Mouse (Mus musculus): ENCODE data around the gene Met. TPM values are rescaled to one million over a fixed set of nuclear protein-coding genes. Genes with fewer than 3 reads are reported as not detected.

Met gene
- polyA plus RNA-seq, 1 experiment = 0.35 TPM

DNA sequence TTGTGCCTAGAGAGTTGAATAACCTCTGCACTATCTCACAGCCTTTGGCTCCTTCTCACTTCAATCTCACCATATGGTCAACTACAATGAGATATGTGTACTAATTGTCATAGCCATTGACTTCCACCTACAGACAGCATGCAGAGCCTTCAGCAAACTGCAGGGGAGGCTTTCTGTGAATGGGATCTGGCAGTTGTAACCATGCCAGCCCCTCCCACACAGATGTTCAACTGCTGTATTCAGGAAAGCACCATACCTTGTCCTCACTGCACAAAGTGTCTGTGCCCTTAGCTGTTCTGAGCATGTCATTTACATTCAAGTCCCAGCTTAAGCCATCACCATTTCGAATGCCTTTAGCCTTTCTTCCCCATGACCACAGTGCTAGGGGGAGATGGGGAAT is 14.2 kb downstream of the Met start:
- Histone ChIP-seq H3K4me3 (ENCODE audit: control insufficient read depth, low read depth, low read length) (no peak overlapping the region), H3K27me3 (ENCODE audit: control insufficient read depth, insufficient read depth, low read length) (no peaks in the 10 kb centered on the region), H3K36me3 (ENCODE audit: control insufficient read depth, insufficient read depth, low read length) (no peaks in the 10 kb centered on the region), H3K27ac (ENCODE audit: control insufficient read depth, insufficient read depth, low read depth, low read length) (no peak overlapping the region), H3K4me1 (ENCODE audit: control insufficient read depth, insufficient read depth, low read length) (no peaks in the 10 kb centered on the region)
- no peak for TF ChIP-seq POLR2A (IDR thresholded peaks at IDR 0.05; ENCODE audit: control insufficient read depth, low read depth, low read length)
- no peak for TF ChIP-seq CTCF (IDR thresholded peaks at IDR 0.05; ENCODE audit: control insufficient read depth, insufficient read depth, insufficient replicate concordance, low read depth, low read length)

DNA sequence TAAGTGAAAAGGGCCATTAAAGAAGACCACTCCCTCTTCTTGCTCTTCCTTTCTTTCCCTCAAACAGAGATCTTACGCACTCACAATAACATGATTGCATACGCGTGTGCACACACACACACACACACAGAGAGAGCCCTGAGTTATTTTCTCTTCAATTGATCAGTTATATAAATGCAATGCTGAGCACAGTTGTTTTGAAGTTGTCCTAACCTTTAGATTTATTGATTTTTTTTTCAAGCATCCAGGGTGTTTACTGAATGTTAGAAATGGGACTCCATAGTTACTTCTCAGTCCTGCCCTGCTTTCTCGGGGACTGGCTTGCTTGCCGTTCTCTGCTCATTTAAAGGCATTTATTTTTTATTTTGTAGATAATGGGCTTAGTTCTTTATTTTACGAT is 14.7 kb downstream of the Met start:
- Histone ChIP-seq H3K4me1 (ENCODE audit: control insufficient read depth, insufficient read depth, low read length) (no peaks in the 10 kb centered on the region), H3K36me3 (ENCODE audit: control insufficient read depth, insufficient read depth, low read length) (no peaks in the 10 kb centered on the region)

DNA sequence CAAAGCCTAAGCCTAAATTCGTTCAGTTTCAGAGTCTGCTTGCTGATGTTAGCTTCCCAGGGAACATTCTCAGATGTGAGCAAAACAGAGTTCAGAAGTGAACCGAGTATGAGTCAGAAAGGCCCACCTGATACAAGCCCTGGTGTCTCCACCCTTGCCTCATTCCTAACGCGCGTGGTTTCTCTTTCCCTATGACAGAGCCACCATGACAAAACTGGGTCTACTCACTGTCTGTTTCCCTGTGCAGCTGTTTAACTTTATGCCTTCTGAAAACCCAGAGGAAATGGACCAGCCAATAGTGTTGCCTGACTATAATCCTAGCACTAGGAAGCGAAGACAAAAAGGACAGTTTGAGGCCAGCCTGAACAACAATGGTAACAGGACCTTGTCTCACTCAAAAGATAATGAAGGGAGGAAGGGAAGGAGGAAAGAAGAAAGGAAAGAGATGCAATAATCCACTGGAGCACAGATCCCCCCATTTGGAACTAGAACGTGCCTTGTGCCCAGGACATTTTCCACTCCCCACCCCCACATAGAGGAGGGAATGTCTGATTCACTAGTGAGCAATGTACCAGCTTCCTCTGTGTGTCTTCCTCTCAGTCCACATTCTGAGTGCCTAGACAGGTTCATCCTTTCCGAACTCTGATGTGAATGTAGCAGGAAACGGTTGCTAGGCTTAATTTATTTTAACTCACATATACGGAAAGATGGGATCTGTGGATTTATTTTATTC is 15.4 kb downstream of the Met start:
- Histone ChIP-seq H3K27me3 (ENCODE audit: control insufficient read depth, insufficient read depth, low read length) (no peaks in the 10 kb centered on the region), H3K27ac (ENCODE audit: control insufficient read depth, insufficient read depth, low read depth, low read length) (no peak overlapping the region), H3K36me3 (ENCODE audit: control insufficient read depth, insufficient read depth, low read length) (no peaks in the 10 kb centered on the region), H3K4me3 (ENCODE audit: control insufficient read depth, low read depth, low read length) (no peak overlapping the region), H3K4me1 (ENCODE audit: control insufficient read depth, insufficient read depth, low read length) (no peaks in the 10 kb centered on the region)
- no peak for TF ChIP-seq CTCF (IDR thresholded peaks at IDR 0.05; ENCODE audit: control insufficient read depth, insufficient read depth, insufficient replicate concordance, low read depth, low read length)

More for the DNA sequence above, 14.7 kb downstream of the Met start:
- Histone ChIP-seq H3K27ac (ENCODE audit: control insufficient read depth, insufficient read depth, low read depth, low read length) (no peak overlapping the region), H3K4me3 (ENCODE audit: control insufficient read depth, low read depth, low read length) (no peak overlapping the region), H3K27me3 (ENCODE audit: control insufficient read depth, insufficient read depth, low read length) (no peaks in the 10 kb centered on the region)
- no peak for TF ChIP-seq CTCF (IDR thresholded peaks at IDR 0.05; ENCODE audit: control insufficient read depth, insufficient read depth, insufficient replicate concordance, low read depth, low read length)
- no peak for TF ChIP-seq POLR2A (IDR thresholded peaks at IDR 0.05; ENCODE audit: control insufficient read depth, low read depth, low read length)

DNA sequence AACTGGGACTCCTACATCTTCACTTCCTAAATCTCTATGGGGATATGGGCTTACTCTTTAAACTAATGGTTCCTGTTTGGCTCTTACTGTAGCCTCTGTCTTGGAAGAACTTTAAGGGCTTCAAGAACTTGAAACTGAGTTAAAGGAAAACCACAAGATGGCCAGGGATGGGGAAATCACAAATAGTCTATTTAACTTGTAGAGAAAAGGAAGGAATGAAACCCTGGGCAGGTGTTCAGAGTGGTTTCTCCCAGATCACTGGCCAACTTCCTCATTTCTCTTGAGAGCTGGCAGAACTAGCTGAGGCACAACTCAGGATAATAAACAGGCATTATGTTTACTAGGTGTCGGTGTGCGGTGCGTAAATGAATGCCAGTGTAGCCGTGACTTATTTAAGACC is 17.5 kb downstream of the Met start:
- no peaks in the 10 kb centered on the region for H3K27me3 ChIP-seq (ENCODE audit: control insufficient read depth, insufficient read depth, low read length)
- no peaks in the 10 kb centered on the region for H3K4me1 ChIP-seq (ENCODE audit: control insufficient read depth, insufficient read depth, low read length)
- TF ChIP-seq CTCF (IDR thresholded peaks at IDR 0.05; ENCODE audit: control insufficient read depth, insufficient read depth, insufficient replicate concordance, low read depth, low read length) (no peak), POLR2A (IDR thresholded peaks at IDR 0.05; ENCODE audit: control insufficient read depth, low read depth, low read length) (no peak)
- H3K4me3 ChIP-seq (ENCODE audit: control insufficient read depth, low read depth, low read length) = no peak overlapping the region
- no peak overlapping the region for H3K27ac ChIP-seq (ENCODE audit: control insufficient read depth, insufficient read depth, low read depth, low read length)
- no peaks in the 10 kb centered on the region for H3K36me3 ChIP-seq (ENCODE audit: control insufficient read depth, insufficient read depth, low read length)

DNA sequence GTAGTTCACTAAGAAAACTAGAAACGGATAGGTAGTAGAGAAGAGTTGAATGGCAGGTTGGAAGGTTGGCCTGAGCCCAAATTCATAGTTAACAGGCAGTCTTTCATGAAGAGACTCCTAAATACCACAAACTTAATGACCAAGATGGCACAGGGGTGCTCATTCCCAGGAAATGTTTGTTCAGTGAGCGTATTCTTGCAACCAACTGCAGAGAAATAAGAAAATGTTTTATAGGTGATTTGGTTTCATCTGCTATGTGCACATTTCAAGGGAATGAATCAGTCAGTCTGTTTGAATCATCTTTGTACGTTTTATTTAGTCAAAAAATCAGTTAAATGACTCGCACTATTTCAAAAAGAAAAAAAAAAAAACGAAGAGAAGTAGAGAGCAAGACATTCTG is 21.6 kb downstream of the Met start:
- TF ChIP-seq POLR2A (IDR thresholded peaks at IDR 0.05; ENCODE audit: control insufficient read depth, low read depth, low read length) = no peak
- no peak for TF ChIP-seq CTCF (IDR thresholded peaks at IDR 0.05; ENCODE audit: control insufficient read depth, insufficient read depth, insufficient replicate concordance, low read depth, low read length)
- no peak overlapping the region for H3K27ac ChIP-seq (ENCODE audit: control insufficient read depth, insufficient read depth, low read depth, low read length)
- no peaks in the 10 kb centered on the region for H3K27me3 ChIP-seq (ENCODE audit: control insufficient read depth, insufficient read depth, low read length)
- no peaks in the 10 kb centered on the region for H3K4me1 ChIP-seq (ENCODE audit: control insufficient read depth, insufficient read depth, low read length)
- H3K36me3 ChIP-seq (ENCODE audit: control insufficient read depth, insufficient read depth, low read length) = no peaks in the 10 kb centered on the region
- no peak overlapping the region for H3K4me3 ChIP-seq (ENCODE audit: control insufficient read depth, low read depth, low read length)

DNA sequence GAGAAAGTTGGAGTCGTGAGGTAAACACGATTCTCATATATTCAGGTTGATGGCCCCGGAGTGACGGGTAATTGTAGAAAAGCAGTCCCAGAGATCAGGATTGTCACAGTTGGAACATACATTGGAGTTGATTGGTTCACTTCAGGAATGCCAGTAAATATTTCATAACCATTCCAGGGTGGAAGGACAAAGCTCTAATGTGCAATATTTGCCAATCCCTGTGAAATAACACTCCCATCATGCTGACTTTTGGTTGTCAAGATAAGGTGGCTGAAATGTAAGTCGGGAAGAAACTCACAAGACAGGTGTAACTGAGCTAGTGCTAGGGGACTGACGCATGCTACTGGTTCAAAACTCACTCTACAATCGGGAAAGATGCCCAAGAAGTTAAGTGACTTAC is 22.2 kb downstream of the Met start:
- no peaks in the 10 kb centered on the region for H3K36me3 ChIP-seq (ENCODE audit: control insufficient read depth, insufficient read depth, low read length)
- H3K27me3 ChIP-seq (ENCODE audit: control insufficient read depth, insufficient read depth, low read length) = no peaks in the 10 kb centered on the region
- no peak overlapping the region for H3K4me3 ChIP-seq (ENCODE audit: control insufficient read depth, low read depth, low read length)
- TF ChIP-seq CTCF (IDR thresholded peaks at IDR 0.05; ENCODE audit: control insufficient read depth, insufficient read depth, insufficient replicate concordance, low read depth, low read length) (no peak), POLR2A (IDR thresholded peaks at IDR 0.05; ENCODE audit: control insufficient read depth, low read depth, low read length) (no peak)
- H3K27ac ChIP-seq (ENCODE audit: control insufficient read depth, insufficient read depth, low read depth, low read length) = no peak overlapping the region
- H3K4me1 ChIP-seq (ENCODE audit: control insufficient read depth, insufficient read depth, low read length) = no peaks in the 10 kb centered on the region

DNA sequence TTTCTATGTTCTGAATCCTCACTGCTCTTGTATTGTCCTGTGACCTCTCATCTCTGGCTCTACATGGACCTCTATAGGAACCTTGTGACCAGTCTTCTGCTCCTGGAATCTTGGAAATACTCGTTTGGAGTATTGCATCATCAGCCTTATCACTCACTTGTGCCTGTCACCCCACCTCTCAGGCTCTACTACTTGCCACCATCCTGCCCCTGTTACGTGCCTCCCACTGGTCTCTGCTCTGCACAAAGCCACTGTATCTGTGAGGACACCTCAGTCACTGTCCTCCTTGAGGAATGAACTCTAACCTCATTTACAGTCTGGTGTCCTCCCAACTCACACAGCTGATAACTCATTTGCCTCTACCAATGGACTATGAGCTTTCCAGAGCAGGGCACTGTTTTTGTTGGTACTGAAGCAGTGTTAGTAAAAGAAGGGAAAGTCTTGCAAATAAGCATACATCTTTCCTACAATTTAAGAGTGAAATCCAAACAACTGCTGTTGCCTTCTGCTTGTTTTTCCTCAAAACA is 24.8 kb downstream of the Met start:
- Histone ChIP-seq H3K4me3 (ENCODE audit: control insufficient read depth, low read depth, low read length) (no peak overlapping the region), H3K4me1 (ENCODE audit: control insufficient read depth, insufficient read depth, low read length) (no peaks in the 10 kb centered on the region), H3K27ac (ENCODE audit: control insufficient read depth, insufficient read depth, low read depth, low read length) (no peak overlapping the region), H3K27me3 (ENCODE audit: control insufficient read depth, insufficient read depth, low read length) (no peaks in the 10 kb centered on the region), H3K36me3 (ENCODE audit: control insufficient read depth, insufficient read depth, low read length) (no peaks in the 10 kb centered on the region)
- no peak for TF ChIP-seq CTCF (IDR thresholded peaks at IDR 0.05; ENCODE audit: control insufficient read depth, insufficient read depth, insufficient replicate concordance, low read depth, low read length)
- TF ChIP-seq POLR2A (IDR thresholded peaks at IDR 0.05; ENCODE audit: control insufficient read depth, low read depth, low read length) = no peak

Data from testis, adult 2 months (tissue).